Mouse (Mus musculus): ENCODE results near the gene Chek2. TPM values are rescaled to one million over a fixed set of nuclear protein-coding genes. Genes with fewer than 3 reads are reported as not detected.

The Chek2 gene
- total RNA-seq, 2 experiments from 2014 or later = 71.9 to 86.9 TPM

DNA sequence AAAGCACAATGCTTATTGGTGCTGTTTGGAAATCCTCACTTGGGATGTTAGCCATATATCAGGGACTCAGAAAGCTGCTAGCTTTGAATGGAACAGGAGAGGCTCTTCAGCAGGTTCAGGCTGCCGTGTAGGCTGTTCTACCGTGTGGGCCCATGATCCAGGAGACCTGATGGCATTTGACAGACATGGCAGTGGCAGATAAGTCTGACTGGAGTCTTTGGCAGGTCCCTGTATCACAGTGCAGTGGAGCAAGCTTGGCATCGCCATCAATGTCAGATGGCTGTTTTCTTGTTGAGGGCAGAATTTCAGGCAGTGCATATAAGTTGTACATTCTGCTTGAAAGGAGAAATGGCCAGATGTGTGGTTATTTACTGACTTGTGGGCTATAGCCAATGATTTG lies 50.8 kb downstream of the Chek2 start:
- no peak for ATAC-seq (replicated peaks; ENCODE audit: low FRiP score, poor library complexity, severe bottlenecking)

DNA sequence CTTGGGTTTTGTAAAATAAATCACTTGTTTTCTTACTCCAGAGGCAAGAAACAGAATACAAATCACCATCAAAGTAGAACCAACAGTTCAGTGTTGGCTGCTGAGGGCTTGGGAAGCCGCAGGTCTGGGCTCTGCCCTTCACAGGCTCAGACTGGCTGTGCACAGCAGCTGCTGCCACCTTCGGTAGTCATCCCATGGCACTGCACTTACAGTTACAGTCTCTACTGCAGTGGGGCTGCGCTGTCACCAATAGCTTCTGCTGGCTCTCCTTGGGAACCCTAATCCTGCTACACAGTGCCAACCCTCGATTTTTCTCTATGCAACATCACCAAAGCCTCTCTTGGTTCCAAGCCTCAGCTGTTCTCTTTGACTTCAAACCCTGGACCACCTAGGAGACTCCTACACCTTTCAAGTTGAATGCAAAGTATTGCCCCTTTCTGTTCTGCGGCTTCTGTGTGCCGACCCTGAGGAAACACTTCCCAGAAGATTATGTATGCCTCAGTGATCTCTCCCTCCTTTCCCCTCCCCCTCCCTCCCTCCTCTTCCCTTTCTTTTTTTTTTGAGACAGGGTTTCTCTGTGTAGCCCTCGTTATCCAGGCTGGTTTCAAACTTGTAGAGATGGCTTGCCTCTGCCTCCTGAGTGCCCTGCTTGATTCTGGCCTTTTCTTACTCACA lies 57.5 kb downstream of the Chek2 start:
- no peak for ATAC-seq (replicated peaks; ENCODE audit: low FRiP score, poor library complexity, severe bottlenecking)

DNA sequence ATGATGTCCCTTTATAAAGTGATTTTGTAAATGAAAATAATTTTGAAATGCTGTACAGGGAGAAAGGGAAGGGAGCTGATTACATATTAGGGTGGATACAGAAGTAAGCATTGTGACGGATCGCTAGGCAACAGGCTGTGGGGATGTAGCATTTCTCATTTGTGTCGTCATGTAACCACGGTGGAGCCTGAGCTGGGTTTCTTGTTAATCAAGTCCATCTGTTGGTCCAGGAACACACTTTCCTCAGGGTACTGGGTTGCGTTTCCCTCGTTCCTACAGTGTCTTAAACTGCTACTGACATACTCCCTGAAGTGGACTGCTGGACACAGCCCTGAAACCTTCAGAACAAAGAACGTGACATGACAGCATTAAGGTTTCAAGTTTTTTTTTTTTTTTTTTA lies 58.4 kb downstream of the Chek2 start:
- no peak for ATAC-seq (replicated peaks; ENCODE audit: low FRiP score, poor library complexity, severe bottlenecking)

DNA sequence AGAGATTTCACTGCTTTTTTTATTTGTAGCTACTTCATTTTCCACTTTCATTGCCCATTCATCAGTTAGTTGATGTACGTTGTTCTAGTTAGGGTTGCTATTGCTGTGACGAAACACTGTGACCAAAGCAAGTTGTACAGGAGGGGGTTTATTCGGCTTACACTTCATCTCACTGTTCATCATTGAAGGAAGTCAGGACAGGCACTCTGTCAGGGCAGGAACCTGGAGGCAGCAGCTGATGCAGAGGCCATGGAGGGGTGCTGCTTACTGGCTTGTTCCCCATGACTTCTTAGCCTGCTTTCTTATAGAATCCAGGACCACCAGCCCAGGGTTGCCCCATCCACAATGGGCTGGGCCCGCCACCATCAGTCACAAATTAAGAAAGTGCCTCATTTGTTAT lies 59.0 kb downstream of the Chek2 start:
- ATAC-seq (replicated peaks; ENCODE audit: low FRiP score, poor library complexity, severe bottlenecking) = no peak

DNA sequence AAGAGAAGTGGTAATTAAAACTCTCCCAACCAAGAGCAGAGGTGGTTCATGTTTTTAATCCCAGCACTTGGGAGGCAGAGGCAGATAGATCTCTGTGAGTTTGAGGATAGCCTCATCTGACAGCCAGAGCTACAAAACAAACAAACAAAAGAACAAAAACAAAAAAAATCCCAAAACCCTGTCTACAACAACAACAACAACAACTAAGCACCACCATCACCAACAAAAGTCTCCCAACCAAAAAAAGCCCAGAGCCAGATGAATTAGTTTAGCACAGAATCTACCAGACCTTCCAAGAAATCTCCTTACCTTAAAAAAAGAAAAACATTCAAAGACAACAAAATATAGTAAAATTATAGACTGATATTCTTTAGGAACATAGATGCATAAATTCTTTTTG lies 60.6 kb downstream of the Chek2 start:
- ATAC-seq (replicated peaks; ENCODE audit: low FRiP score, poor library complexity, severe bottlenecking) = no peak

DNA sequence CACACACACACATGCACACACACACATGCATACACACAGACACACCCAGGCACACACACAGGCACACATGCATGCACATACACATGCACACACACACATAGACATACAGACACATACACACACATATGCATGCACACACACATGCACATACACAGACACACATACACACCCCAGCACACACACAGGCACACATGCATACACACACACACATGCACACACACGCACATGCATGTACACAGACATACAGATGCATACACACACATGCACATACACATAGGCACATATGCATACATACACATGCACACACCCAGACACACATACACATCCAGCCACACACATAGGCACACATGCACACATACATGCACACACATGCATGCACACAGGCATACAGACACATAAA lies 66.9 kb downstream of the Chek2 start:
- ATAC-seq (replicated peaks; ENCODE audit: low FRiP score, poor library complexity, severe bottlenecking) = no peak

DNA sequence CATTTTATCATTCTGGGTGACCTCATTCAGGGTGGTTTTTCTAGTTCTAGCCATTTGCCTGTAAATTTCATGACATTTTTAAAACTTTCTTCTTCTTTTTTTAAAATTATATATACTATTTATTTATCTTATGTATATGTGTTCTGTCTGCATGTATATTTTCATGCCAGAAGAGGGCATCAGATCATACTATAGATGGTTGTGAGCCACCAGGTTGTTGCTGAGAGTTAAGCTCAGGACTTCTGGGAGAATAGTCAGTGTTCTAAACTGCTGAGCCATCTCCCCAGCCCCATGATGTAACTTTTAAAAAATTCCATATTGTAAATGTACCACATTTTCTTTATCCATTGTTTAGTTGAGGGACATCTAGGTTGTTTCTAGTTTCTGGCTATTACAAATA lies 69.1 kb downstream of the Chek2 start:
- no peak for ATAC-seq (replicated peaks; ENCODE audit: low FRiP score, poor library complexity, severe bottlenecking)

DNA sequence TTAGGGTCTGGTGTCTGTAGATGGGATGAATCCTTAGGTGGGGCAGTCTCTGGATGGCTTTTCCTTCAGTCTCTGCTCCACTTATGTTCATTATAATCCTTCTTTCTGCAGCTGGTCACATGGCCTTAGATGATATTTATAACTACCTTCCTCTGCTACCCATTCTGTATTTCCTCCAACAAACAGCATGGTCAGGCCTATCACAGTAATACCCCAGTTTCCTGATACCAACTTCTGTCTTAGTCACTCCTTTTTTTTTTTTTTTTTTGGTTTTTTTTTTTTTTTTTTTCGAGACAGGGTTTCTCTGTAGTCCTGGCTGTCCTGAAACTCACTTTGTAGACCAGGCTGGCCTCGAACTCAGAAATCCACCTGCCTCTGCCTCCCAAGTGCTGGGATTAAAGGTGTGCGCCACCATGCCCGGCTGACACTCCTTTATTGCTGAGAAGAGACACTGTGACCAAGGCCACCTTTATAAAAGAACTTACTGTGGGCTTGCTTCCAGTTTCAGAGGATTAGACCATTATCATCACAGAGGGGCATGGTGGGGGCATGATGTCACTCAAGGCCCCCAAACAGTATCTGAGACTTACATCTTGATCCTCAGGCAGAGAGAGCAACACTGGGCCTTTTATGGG lies 70.3 kb downstream of the Chek2 start:
- ATAC-seq (replicated peaks; ENCODE audit: low FRiP score, poor library complexity, severe bottlenecking) = no peak

DNA sequence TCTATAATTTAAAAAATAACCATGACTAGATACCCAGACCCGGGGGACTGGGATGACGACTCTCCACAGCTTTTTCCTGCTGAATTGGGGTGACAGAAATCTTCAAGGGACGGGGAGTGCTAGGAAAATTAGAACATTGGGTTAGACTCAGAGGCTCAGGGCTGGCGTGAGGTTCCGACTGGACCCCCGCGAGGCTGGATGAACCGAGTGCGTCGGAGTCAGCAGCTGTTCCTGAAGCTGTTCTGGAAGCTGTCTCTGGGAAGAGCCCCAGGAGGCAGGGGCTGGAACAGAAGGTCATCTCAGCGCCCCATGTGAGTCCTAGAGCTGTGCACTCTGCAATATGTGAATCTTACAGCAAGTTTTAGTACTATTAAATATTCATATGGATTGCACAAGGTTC lies 75.1 kb downstream of the Chek2 start:
- no peak for ATAC-seq (replicated peaks; ENCODE audit: low FRiP score, poor library complexity, severe bottlenecking)

DNA sequence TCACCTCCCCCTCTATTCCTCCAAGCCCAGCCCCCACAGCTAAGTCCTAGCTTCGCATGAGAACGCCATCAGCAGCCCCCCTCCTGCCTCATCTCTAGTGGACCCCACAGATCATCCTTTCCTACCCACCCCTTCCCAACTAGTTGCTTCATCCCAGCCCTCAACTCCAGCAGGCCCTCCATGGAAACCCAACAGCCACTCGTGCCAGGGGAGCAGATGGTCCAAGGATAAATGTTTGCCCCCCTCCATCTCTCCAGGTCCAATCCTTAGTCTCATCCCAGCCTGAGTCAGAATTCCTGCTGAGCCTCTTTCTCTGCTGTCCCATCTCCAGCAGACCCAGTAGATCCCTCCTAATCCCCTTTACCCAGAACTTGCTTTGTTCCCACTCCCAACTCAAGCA lies 76.5 kb downstream of the Chek2 start:
- no peak for ATAC-seq (replicated peaks; ENCODE audit: low FRiP score, poor library complexity, severe bottlenecking)

DNA sequence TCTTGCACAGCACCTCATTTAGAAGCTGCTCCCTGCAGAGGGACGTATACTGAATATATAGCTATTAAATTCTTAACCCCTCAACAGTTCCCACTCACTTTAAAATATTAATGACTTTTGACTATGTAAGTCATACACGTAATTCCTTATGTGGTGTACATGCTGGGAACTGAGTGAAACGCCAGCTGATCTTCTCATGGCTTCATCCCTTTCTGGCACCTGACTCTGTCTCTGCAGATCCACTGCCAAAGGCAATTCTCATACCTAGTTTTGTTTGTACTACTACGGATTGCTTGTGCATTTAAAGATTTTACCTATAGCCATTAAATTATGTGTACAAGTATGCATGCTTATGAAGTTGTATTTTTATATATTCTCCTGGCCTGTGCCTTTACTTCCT lies 79.8 kb downstream of the Chek2 start:
- no peak for ATAC-seq (replicated peaks; ENCODE audit: low FRiP score, poor library complexity, severe bottlenecking)

DNA sequence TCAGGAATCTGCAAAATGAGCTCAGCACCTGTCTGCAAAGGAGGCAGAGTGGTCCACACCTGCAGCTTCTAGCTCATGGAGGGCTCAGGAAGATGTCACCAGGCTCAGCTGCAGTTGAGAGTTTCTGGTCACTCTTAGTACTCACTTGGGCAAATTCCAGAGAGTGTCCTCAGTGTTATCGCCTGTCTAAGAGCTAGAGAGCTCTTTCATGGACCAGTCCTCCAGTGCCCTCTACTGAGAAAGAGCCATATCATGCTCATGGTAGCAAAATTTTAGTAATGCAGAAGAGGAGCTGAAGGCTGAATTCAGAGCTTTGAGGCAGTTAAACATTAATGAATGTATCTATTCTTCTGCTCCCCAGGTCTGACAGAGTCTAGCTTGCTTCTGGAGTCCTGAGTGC lies 83.6 kb downstream of the Chek2 start:
- 0 out of 2 replicates have a peak, but pooled peaks have one; percentile 52 for ATAC-seq (replicated peaks; ENCODE audit: low FRiP score, poor library complexity, severe bottlenecking)

Other genes with a start within 250 kb of the Chek2 start
- gene Noc4l, start 186.6 kb upstream of the Chek2 start, total RNA-seq (2015; ENCODE audit: low replicate concordance) = 9.4 and 25.7 TPM in 2 replicates
- 9.5 and 11.4 TPM in 2 replicates for gene Noc4l, start 186.6 kb upstream of the Chek2 start, total RNA-seq (2017; ENCODE audit: low replicate concordance)
- gene Ddx51, start 186.5 kb upstream of the Chek2 start, total RNA-seq (2015; ENCODE audit: low replicate concordance) = 4.8 and 7.9 TPM in 2 replicates
- gene Ddx51, start 186.5 kb upstream of the Chek2 start, total RNA-seq (2017; ENCODE audit: low replicate concordance) = 0.43 and 2.6 TPM in 2 replicates
- gene Ep400, start 69.3 kb upstream of the Chek2 start, total RNA-seq (2015; ENCODE audit: low replicate concordance) = 219 and 273 TPM in 2 replicates
- gene Ep400, start 69.3 kb upstream of the Chek2 start, total RNA-seq (2017; ENCODE audit: low replicate concordance) = 224 and 225 TPM in 2 replicates
- 2.1 and 6.7 TPM in 2 replicates for gene Pus1, start 59.3 kb upstream of the Chek2 start, total RNA-seq (2015; ENCODE audit: low replicate concordance)
- gene Pus1, start 59.3 kb upstream of the Chek2 start, total RNA-seq (2017; ENCODE audit: low replicate concordance) = 5.6 and 12.4 TPM in 2 replicates
- 282 and 363 TPM in 2 replicates for gene Ulk1, start 29.9 kb upstream of the Chek2 start, total RNA-seq (2015; ENCODE audit: low replicate concordance)
- gene Ulk1, start 29.9 kb upstream of the Chek2 start, total RNA-seq (2017; ENCODE audit: low replicate concordance) = 327 and 394 TPM in 2 replicates
- 121 and 159 TPM in 2 replicates for gene Hscb, start 202 bp upstream of the Chek2 start, total RNA-seq (2015; ENCODE audit: low replicate concordance)
- gene Hscb, start 202 bp upstream of the Chek2 start, total RNA-seq (2017; ENCODE audit: low replicate concordance) = 133 and 153 TPM in 2 replicates
- gene Ttc28, start 39.8 kb downstream of the Chek2 start, total RNA-seq (2015; ENCODE audit: low replicate concordance) = 0.63 and 2.5 TPM in 2 replicates
- gene Ttc28, start 39.8 kb downstream of the Chek2 start, total RNA-seq (2017; ENCODE audit: low replicate concordance) = 0.51 and 1.5 TPM in 2 replicates

Measured in erythroblast, adult 5-6 weeks (primary cell).